Mouse (Mus musculus) midbrain, embryonic 14.5 days (tissue): Measurements from ENCODE around the gene Tspear. TPM values are rescaled to one million over a fixed set of nuclear protein-coding genes. Genes with fewer than 3 reads are reported as not detected.

Experiments
- ATAC-seq: fragments of 200-750 bp; cut with Nextera tagmentation; 2 replicates; pipeline ENCODE4 v1.8.0; 2017; ENCODE audit warnings: moderate number of reproducible peaks, moderate library complexity; ENCODE audit not compliant: low FRiP score, low TSS enrichment
- DNase-seq: peaks from one replicate; pipeline ENCODE4 v3.0.0-alpha.2; 2015
- H3K27ac ChIP-seq: fragments of 300-500 bp; sonication (generic); replicated peaks from 2 replicates; pipeline ENCODE4 v1.5.1; 2014; ENCODE audit warnings: mild to moderate bottlenecking, low read depth, low read length, moderate library complexity
- H3K27me3 ChIP-seq: fragments of 300-500 bp; sonication (generic); 2 replicates; pipeline ENCODE4 v1.6.1; 2014; ENCODE audit warnings: low read length, control low read depth, mixed read lengths; ENCODE audit not compliant: control insufficient read depth, insufficient read depth
- H3K36me3 ChIP-seq: fragments of 300-500 bp; sonication (generic); 2 replicates; pipeline ENCODE4 v1.6.1; 2014; ENCODE audit warnings: low read length, control low read depth; ENCODE audit not compliant: control insufficient read depth, insufficient read depth
- H3K4me1 ChIP-seq: fragments of 300-500 bp; sonication (generic); 2 replicates; pipeline ENCODE4 v1.6.1; 2014; ENCODE audit warnings: mild to moderate bottlenecking, antibody characterized with exemption, low read length, control low read depth; ENCODE audit not compliant: control insufficient read depth, insufficient read depth
- H3K4me2 ChIP-seq: fragments of 300-500 bp; sonication (generic); 2 replicates; pipeline ENCODE4 v1.6.1; 2014; ENCODE audit warnings: mild to moderate bottlenecking, low read length, moderate library complexity
- H3K4me3 ChIP-seq: fragments of 300-500 bp; sonication (generic); replicated peaks from 2 replicates; pipeline ENCODE4 v1.5.1; 2014; ENCODE audit warnings: low read depth, low read length
- H3K9ac ChIP-seq: fragments of 300-500 bp; sonication (generic); replicated peaks from 2 replicates; pipeline ENCODE4 v1.6.1; 2014; ENCODE audit warnings: mild to moderate bottlenecking, low read length, moderate library complexity
- H3K9me3 ChIP-seq: fragments of 300-500 bp; sonication (generic); 2 replicates; pipeline ENCODE4 v1.6.1; 2016; ENCODE audit warnings: low read length, control low read depth, mixed read lengths; ENCODE audit not compliant: control insufficient read depth
- WGBS: fragments of 180-500 bp; shearing (Covaris S2); extraction: QIAGEN DNeasy Blood & Tissue Kit; methylation state at CpG from one replicate; pipeline ENCODE4 v1.1.7; 2014; 5-methylcytosine and 5-hydroxymethylcytosine counted together
- polyA plus RNA-seq: library from polyadenylated mRNA; unstranded; fragments of >200 nt; fragmentation: Nextera tagmentation; extraction: Ambion mirVana; gene quantifications from 2 replicates; pipeline ENCODE4 v1.2.1, GENCODE M21; 2014

Tspear gene
- polyA plus RNA-seq, 1 experiment from 2014 or later, result 0.88 TPM

DNA sequence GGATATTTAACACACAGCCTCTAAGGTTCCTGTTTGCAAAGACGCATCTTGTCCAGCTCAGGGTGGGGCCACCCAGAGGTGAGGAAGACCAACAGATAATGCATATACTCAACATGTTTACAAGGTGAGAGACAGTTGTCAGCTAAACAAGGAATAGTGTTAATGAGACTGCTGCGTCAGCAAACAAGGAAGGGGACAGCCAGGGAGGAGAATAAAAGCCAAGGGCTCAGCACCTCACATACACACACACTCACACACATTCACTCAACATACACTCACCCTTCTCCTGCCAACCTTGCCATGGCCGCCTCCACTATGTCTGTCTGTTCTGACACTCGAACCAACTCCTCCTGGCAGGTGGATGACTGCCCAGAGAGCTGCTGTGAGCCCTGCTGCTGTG is 128.0 kb downstream of the Tspear start, which contains the start of gene Gm2696:
Gene Gm2696 (plus strand): TSS at position 301 of the 400 bp plus-strand sequence.
- H3K36me3 ChIP-seq, result no peaks in the 10 kb centered on the region
- WGBS, result 65% methylated on average over 4 of the region's 4 CpGs
- H3K4me3 ChIP-seq, result no peak within 1 kb of the TSS
- H3K4me1 ChIP-seq, result no peaks in the 10 kb centered on the region
- ATAC-seq (no peak), DNase-seq (no peak)
- H3K4me2 ChIP-seq, result no peak within 1 kb of the TSS
- H3K27ac ChIP-seq, result no peak within 1 kb of the TSS
- no peaks in the 10 kb centered on the region for H3K27me3 ChIP-seq
- H3K9me3 ChIP-seq, result no peaks in the 10 kb centered on the region
- H3K9ac ChIP-seq, result no peak within 1 kb of the TSS

- Histone ChIP-seq H3K4me2 (no peak overlapping the region), H3K27me3 (no peaks in the 10 kb centered on the region), H3K4me3 (no peak overlapping the region), H3K9me3 (no peaks in the 10 kb centered on the region), H3K27ac (no peak overlapping the region), H3K4me1 (no peaks in the 10 kb centered on the region), H3K9ac (no peak overlapping the region), H3K36me3 (no peaks in the 10 kb centered on the region)
- peak; percentile 52 for DNase-seq
- 37% methylated on average over 5 of the region's 5 CpGs for WGBS
- ATAC-seq, result no peak
These were observed 129.1 kb downstream of the Tspear start for GRCm38 (mm10) chr10:77815514-77815913.

- H3K9me3 ChIP-seq, result no peaks in the 10 kb centered on the region
- 0 out of 2 replicates have a peak overlapping the region, but pooled peaks have one; percentile 26 for H3K27ac ChIP-seq
- no peaks in the 10 kb centered on the region for H3K36me3 ChIP-seq
- H3K4me1 ChIP-seq, result no peaks in the 10 kb centered on the region
- no peaks in the 10 kb centered on the region for H3K27me3 ChIP-seq
- 97% methylated on average over 4 of the region's 4 CpGs for WGBS
- ATAC-seq, result peak; percentile 37; the same call in 1 of the 2 replicates
- no peak overlapping the region for H3K4me2 ChIP-seq
- H3K4me3 ChIP-seq, result no peak overlapping the region
- DNase-seq, result no peak
- no peak overlapping the region for H3K9ac ChIP-seq
These were observed 132.2 kb downstream of the Tspear start for GRCm38 (mm10) chr10:77818523-77818922.

- H3K9me3 ChIP-seq, result no peaks in the 10 kb centered on the region
- H3K27ac ChIP-seq, result no peak overlapping the region
- no peak overlapping the region for H3K4me2 ChIP-seq
- ATAC-seq (no peak), DNase-seq (peak; percentile 46)
- no peaks in the 10 kb centered on the region for H3K4me1 ChIP-seq
- no peak overlapping the region for H3K4me3 ChIP-seq
- 29% methylated on average over 4 of the region's 4 CpGs for WGBS
- H3K9ac ChIP-seq, result no peak overlapping the region
- H3K27me3 ChIP-seq, result no peaks in the 10 kb centered on the region
- H3K36me3 ChIP-seq, result no peaks in the 10 kb centered on the region
These were observed 132.8 kb downstream of the Tspear start for GRCm38 (mm10) chr10:77819203-77819602.

GRCm38 (mm10) chr10:77826951-77827350 is 140.6 kb downstream of the Tspear start, which contains the start of gene Krtap10-4:
TSS of gene Krtap10-4 (minus strand) at chr10:77827095.
- H3K36me3 ChIP-seq, result no peaks in the 10 kb centered on the region
- no peak within 1 kb of the TSS for H3K9ac ChIP-seq
- 72% methylated on average over 6 of the region's 6 CpGs for WGBS
- no peaks in the 10 kb centered on the region for H3K4me1 ChIP-seq
- H3K4me3 ChIP-seq, result no peak within 1 kb of the TSS
- ATAC-seq, result no peak
- H3K4me2 ChIP-seq, result no peak within 1 kb of the TSS
- H3K27ac ChIP-seq, result no peak within 1 kb of the TSS
- H3K27me3 ChIP-seq, result no peaks in the 10 kb centered on the region
- no peaks in the 10 kb centered on the region for H3K9me3 ChIP-seq
- no peak for DNase-seq

GRCm38 (mm10) chr10:77835647-77836046 is 149.3 kb downstream of the Tspear start, which contains the start of gene Krtap10-10:
TSS of gene Krtap10-10 (plus strand) at chr10:77835947.
- Histone ChIP-seq H3K27ac (no peak within 1 kb of the TSS), H3K9me3 (no peaks in the 10 kb centered on the region), H3K36me3 (no peaks in the 10 kb centered on the region), H3K9ac (no peak within 1 kb of the TSS), H3K4me2 (no peak within 1 kb of the TSS), H3K4me1 (no peaks in the 10 kb centered on the region), H3K4me3 (no peak within 1 kb of the TSS), H3K27me3 (no peaks in the 10 kb centered on the region)
- ATAC-seq (no peak), DNase-seq (no peak)
- WGBS, result 75% methylated on average over 9 of the region's 9 CpGs

GRCm38 (mm10) chr10:77839006-77839405 is 152.6 kb downstream of the Tspear start:
- H3K9me3 ChIP-seq, result peaks cover 9% of the 10 kb centered on the region; the same call in 1 of the 2 replicates
- no peaks in the 10 kb centered on the region for H3K4me1 ChIP-seq
- DNase-seq (no peak), ATAC-seq (no peak)
- no peak overlapping the region for H3K9ac ChIP-seq
- H3K4me3 ChIP-seq, result no peak overlapping the region
- H3K36me3 ChIP-seq, result no peaks in the 10 kb centered on the region
- H3K27me3 ChIP-seq, result no peaks in the 10 kb centered on the region
- H3K27ac ChIP-seq, result no peak overlapping the region
- WGBS, result 83% methylated on average over 6 of the region's 6 CpGs
- H3K4me2 ChIP-seq, result no peak overlapping the region

DNA sequence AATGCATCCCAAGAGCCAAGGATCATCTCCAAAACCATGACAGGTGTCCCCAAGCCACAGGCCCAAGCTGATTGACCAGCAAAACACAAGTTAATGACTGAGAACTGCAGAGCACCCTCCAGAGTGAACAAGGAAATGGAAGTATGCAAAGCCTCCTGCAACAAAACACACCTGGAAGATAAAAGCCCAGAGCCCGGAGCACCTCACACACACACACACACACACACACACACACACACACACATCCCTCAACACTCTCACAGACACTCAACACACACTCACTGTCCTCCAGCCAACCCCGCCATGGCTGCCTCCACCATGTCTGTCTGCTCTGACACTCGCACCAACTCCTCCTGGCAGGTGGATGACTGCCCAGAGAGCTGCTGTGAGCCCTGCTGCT is 160.1 kb downstream of the Tspear start, which contains the start of gene Gm36176:
Gene Gm36176 (plus strand): TSS at position 301 of the 400 bp plus-strand sequence.
- Histone ChIP-seq H3K4me1 (no peaks in the 10 kb centered on the region), H3K27ac (no peak within 1 kb of the TSS), H3K27me3 (no peaks in the 10 kb centered on the region), H3K4me3 (no peak within 1 kb of the TSS), H3K9ac (no peak within 1 kb of the TSS), H3K4me2 (no peak within 1 kb of the TSS), H3K36me3 (no peaks in the 10 kb centered on the region), H3K9me3 (peaks cover 15% of the 10 kb centered on the region)
- no peak for DNase-seq
- 71% methylated on average over 3 of the region's 3 CpGs for WGBS
- no peak for ATAC-seq

DNA sequence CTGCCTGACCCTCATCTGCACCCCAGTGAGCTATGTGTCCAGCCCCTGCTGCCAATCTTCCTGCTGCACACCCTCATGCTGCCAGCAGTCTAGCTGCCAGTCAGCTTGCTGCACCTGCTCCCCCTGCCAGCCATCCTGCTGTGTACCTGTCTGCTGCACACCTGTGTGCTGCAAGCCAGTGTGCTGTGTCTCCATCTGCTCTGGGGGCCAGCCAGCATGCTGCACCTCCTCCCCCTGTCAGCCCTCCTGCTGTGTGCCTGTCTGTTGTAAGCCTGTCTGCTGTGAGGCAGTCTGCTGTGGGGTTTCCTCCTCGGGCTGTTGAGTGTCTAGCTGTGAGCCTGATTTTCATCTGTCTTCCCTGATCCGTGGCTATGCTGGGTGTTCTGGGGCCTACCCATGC is 160.6 kb downstream of the Tspear start:
- ATAC-seq, result no peak
- H3K4me3 ChIP-seq, result no peak overlapping the region
- peaks cover 15% of the 10 kb centered on the region for H3K9me3 ChIP-seq

More for the DNA sequence above, 160.6 kb downstream of the Tspear start:
- WGBS, result 7% methylated on average over 2 of the region's 2 CpGs
- no peak overlapping the region for H3K4me2 ChIP-seq
- no peak overlapping the region for H3K9ac ChIP-seq
- no peaks in the 10 kb centered on the region for H3K4me1 ChIP-seq
- H3K36me3 ChIP-seq, result no peaks in the 10 kb centered on the region
- H3K27me3 ChIP-seq, result no peaks in the 10 kb centered on the region
- H3K27ac ChIP-seq, result no peak overlapping the region
- no peak for DNase-seq
